Mouse (Mus musculus): ENCODE measurements around the gene Prickle4.
"Not testable (repeated sequence)": the region's sequence is repeated elsewhere in the genome, so short reads cannot be mapped to it uniquely, and the experiment has no call there.

- TF ChIP-seq CTCF (IDR thresholded peaks at IDR 0.05; ENCODE audit: borderline replicate concordance, insufficient read depth, low read depth, low read length); POLR2A (IDR thresholded peaks at IDR 0.05; ENCODE audit: borderline replicate concordance, insufficient read depth, low read length): not testable (repeated sequence)
Observed at GRCm38 (mm10) chr17:47654346-47654745, 40.2 kb downstream of the Prickle4 start.
